Mouse (Mus musculus): ENCODE results near the gene Cdk5r2.

GRCm38 (mm10) chr1:74855651-74856438 lies 1.1 kb downstream of the Cdk5r2 start:
- TF ChIP-seq CTCF (conservative IDR thresholded peaks at IDR 0.05 in 1 of 2, IDR thresholded peaks at IDR 0.05 in 1 of 2; ENCODE audit: low read depth in 2 of 2, low read length in 2 of 2): no peak
- no peak for TF ChIP-seq ZC3H11A (IDR thresholded peaks at IDR 0.05; ENCODE audit: low read depth, low read length)
- no peak for TF ChIP-seq USF2 (conservative IDR thresholded peaks at IDR 0.05; ENCODE audit: low read depth, low read length)
- no peak for TF ChIP-seq JUN (IDR thresholded peaks at IDR 0.05; ENCODE audit: insufficient read depth, low read depth, low read length)
- TF ChIP-seq POLR2A (IDR thresholded peaks at IDR 0.05; ENCODE audit: low read depth, low read length): no peak
- no peak for TF ChIP-seq USF1 (IDR thresholded peaks at IDR 0.05; ENCODE audit: low read depth, low read length)
